8 mouse cellular contexts compared by ENCODE assay signal in the genomic region with DNA sequence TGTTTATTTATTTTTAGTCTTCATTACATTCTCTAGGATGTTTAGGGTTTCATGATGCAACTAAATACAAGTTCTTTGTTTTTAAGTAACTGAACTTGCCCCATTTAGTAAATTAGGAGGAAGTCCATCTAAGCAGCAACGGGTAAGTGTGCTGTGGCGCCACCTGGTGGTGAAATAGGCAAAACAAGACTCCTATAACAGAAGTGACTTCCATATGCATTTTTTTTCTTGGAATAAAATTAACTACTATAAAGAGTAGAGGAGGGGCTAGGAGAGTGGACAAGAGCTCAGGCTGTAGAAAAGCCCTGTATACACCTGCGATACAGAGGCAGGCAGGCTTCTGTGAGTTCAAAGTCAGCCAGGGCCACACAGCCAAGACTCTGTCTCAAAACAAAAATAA. TPM values are rescaled to one million over a fixed set of nuclear protein-coding genes. Genes with fewer than 3 reads are reported as not detected.
DNase-seq lines count a peak whose midpoint lies in the region; ATAC-seq and TF ChIP-seq lines count a peak whose summit lies in the region.

No protein-coding gene starts in this region.

- H3K9me3 ChIP-seq in lung, embryonic 16.5 days (ENCODE audit: control insufficient read depth, low read length) = no peaks in the 10 kb centered on the region

- H3K27ac ChIP-seq in layer of hippocampus, adult 2 months = no peak overlapping the region
- H3K27ac ChIP-seq in lung, embryonic 16.5 days (ENCODE audit: low read length) = no peak overlapping the region

- peak; percentile 63 to 69 for DNase-seq in CD8-positive naive resting alpha-beta T cell, adult 2 months (ENCODE audit: low read depth in 2 of 2, low spot score in 2 of 2)
- peak; percentile 86 for DNase-seq in adipocyte (ENCODE audit: low spot score)
- peak; percentile 82 for DNase-seq in embryo, embryonic 10.5 days (ENCODE audit: low spot score)
- DNase-seq in layer of hippocampus, adult 2 months (ENCODE audit: low spot score in 2 of 2) = peak in 1 of 2 experiments; percentile 81
- peak; percentile 71 for DNase-seq in right cerebral cortex, adult 18-20 months
- DNase-seq in urinary bladder, adult 2 months (ENCODE audit: low spot score) = peak; percentile 44

- no peaks in the 10 kb centered on the region for H3K36me3 ChIP-seq in lung, embryonic 16.5 days (ENCODE audit: control insufficient read depth, insufficient read depth, low read length)

- no peak overlapping the region for H3K4me2 ChIP-seq in lung, embryonic 16.5 days (ENCODE audit: low read depth, low read length)

- WGBS in lung, embryonic 16.5 days = 16% methylated on average over 3 of the region's 3 CpGs

- peak; percentile 88 for TF ChIP-seq CTCF in layer of hippocampus, adult 2 months (conservative IDR thresholded peaks at IDR 0.05)

- H3K4me1 ChIP-seq in lung, embryonic 16.5 days (replicated peaks; ENCODE audit: control insufficient read depth, insufficient read depth, low read length) = no peaks in the 10 kb centered on the region

- no peak overlapping the region for H3K9ac ChIP-seq in lung, embryonic 16.5 days (ENCODE audit: low read length)

- peak; percentile 83 for ATAC-seq in granulocyte monocyte progenitor cell, adult 5-6 weeks (replicated peaks; ENCODE audit: poor library complexity, severe bottlenecking)
- peak; percentile 57; the same call in 1 of the 2 replicates for ATAC-seq in lung, embryonic 16.5 days (ENCODE audit: low read depth)

- no peak overlapping the region for H3K4me3 ChIP-seq in layer of hippocampus, adult 2 months
- no peak overlapping the region for H3K4me3 ChIP-seq in lung, embryonic 16.5 days (ENCODE audit: low read length)

- no peaks in the 10 kb centered on the region for H3K27me3 ChIP-seq in lung, embryonic 16.5 days (ENCODE audit: control insufficient read depth, insufficient read depth, low read depth, low read length)

RNA-seq across cellular contexts. Expression of gene Cox20, which starts 15.5 kb away (rescaled TPM):
- total RNA-seq in granulocyte monocyte progenitor cell, adult 5-6 weeks (2014; fragmentation: Nextera tagmentation) = 131 and 163 TPM in 2 replicates
- total RNA-seq in granulocyte monocyte progenitor cell, adult 5-6 weeks (2017) = 142 and 153 TPM in 2 replicates
- 10 to 100 TPM; 33.2 to 38.4 TPM for total RNA-seq in layer of hippocampus, adult 2 months (2021)
- polyA plus RNA-seq in lung, embryonic 16.5 days (2015; fragmentation: Nextera tagmentation; extraction: Ambion mirVana) = 113 and 141 TPM in 2 replicates
- 77.2 and 84.8 TPM in 2 replicates for polyA plus RNA-seq in urinary bladder, adult 2 months (2012; rRNA removed)

RNA-seq across cellular contexts. Expression of gene Hnrnpu, which starts 34.2 kb away (rescaled TPM):
- total RNA-seq in granulocyte monocyte progenitor cell, adult 5-6 weeks (2014; fragmentation: Nextera tagmentation) = 580 and 661 TPM in 2 replicates
- 553 and 618 TPM in 2 replicates for total RNA-seq in granulocyte monocyte progenitor cell, adult 5-6 weeks (2017)
- total RNA-seq in layer of hippocampus, adult 2 months (2021) = 100 to 1,000 TPM; 431 to 439 TPM
- polyA plus RNA-seq in lung, embryonic 16.5 days (2015; fragmentation: Nextera tagmentation; extraction: Ambion mirVana) = 209 and 239 TPM in 2 replicates
- 207 and 224 TPM in 2 replicates for polyA plus RNA-seq in urinary bladder, adult 2 months (2012; rRNA removed)
